Mouse (Mus musculus): Measurements from ENCODE around the gene Nrp1. TPM values are rescaled to one million over a fixed set of nuclear protein-coding genes. Genes with fewer than 3 reads are reported as not detected.

Gene Nrp1
- polyA plus RNA-seq, 1 experiment from 2014 or later = 90.4 TPM

DNA sequence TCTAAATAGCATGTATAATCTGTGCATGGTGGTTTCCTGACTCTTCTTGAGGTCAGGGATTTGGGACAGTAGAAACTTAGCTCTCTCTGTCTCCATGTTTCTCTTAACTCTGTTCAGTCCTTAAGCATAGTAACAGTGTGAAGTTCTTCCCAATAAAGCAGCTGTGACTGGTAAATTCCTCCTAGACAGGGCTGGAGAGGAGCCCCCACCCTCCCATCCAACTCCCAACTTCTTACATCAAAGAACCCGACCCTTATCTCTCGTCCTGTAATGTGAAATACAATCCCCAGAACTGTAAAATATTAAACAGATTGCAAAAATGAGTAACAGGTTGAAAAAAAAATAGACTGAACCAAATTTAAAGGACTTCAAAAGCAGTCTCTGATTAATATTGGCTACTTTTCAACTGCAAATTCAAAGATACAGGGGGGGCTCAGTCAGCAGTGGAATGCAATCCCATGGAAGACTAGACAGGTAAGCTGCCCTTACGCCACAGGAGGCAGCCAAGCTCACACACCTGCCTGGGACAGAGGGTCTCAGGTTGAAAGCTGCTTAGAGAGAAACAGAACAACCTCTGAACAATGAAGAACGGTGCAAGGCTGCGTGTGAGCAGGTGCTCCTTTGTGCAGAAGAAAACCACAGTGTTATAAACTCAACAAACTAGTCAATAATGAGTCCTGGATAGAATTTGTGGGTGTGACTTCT is 121.1 kb downstream of the Nrp1 start:
- H3K9ac ChIP-seq = no peak overlapping the region
- H3K27me3 ChIP-seq = no peaks in the 10 kb centered on the region
- peaks cover 32% of the 10 kb centered on the region for H3K36me3 ChIP-seq
- no peak overlapping the region for H3K4me2 ChIP-seq
- H3K27ac ChIP-seq = no peak overlapping the region
- H3K9me3 ChIP-seq = no peaks in the 10 kb centered on the region
- H3K4me3 ChIP-seq = no peak overlapping the region
- H3K4me1 ChIP-seq (replicated peaks) = no peaks in the 10 kb centered on the region
- 75% methylated on average over 5 of the region's 5 CpGs for WGBS
- ATAC-seq (ENCODE audit: low FRiP score) = no peak

DNA sequence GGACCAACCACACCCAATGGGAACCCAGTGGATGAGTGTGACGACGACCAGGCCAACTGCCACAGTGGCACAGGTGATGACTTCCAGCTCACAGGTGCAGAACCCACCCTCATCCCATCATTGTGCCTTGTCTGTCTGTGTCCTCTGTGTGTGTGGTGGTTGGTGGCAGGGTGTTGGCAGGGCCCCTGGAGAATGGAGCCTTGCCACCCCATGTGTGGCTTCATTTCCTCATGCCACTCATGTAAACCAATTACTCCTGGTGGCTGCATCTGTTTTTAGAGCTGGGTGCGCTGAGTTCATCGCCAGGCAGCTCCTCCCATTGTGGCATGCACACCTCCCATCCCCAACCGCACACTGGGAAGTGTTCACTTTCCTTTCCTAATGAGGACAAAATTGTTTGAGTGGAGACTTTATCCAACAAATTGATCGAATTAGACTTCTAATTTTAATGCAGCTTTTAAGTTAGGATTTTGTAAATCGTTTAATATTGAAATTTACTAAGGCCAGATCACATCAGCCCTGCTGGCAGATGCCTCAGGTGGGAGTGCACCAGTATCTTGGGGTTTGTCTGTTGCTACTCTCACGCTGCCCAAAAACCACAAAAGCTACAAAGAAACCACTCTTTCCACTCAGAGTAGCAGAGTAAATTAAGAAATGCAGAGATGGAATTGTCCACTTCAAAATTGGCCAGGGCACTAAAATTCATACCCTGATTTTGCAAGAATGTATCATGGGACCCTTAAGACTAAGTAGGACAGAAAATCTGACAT is 122.7 kb downstream of the Nrp1 start:
- H3K4me3 ChIP-seq = no peak overlapping the region
- ATAC-seq (ENCODE audit: low FRiP score) = no peak
- peaks cover 28% of the 10 kb centered on the region for H3K36me3 ChIP-seq
- no peak overlapping the region for H3K4me2 ChIP-seq
- no peaks in the 10 kb centered on the region for H3K27me3 ChIP-seq
- WGBS = 86% methylated on average over 8 of the region's 8 CpGs
- no peak overlapping the region for H3K9ac ChIP-seq
- no peaks in the 10 kb centered on the region for H3K4me1 ChIP-seq (replicated peaks)
- H3K27ac ChIP-seq = no peak overlapping the region
- H3K9me3 ChIP-seq = no peaks in the 10 kb centered on the region

DNA sequence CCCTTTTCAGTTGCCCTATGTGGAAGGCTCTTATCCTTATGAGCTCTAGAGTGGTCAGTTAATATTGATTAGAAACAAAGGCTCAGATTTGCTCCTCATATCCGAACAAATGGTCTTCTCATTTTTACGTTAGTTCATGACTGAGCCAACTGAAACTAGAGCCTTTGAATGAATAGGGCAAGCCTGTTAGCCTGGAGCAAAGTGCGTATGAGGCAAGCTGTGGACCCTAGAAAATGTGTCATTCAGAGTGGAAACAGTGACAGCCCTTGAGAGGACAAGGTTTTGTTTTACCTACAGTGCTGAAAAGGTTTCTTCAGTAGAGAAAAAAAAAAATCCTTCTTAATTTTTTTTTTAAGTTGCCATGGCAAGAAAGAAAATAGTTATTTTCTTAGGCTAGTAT is 124.9 kb downstream of the Nrp1 start:
- H3K4me2 ChIP-seq = no peak overlapping the region
- no peaks in the 10 kb centered on the region for H3K9me3 ChIP-seq
- no peaks in the 10 kb centered on the region for H3K27me3 ChIP-seq
- no peak overlapping the region for H3K27ac ChIP-seq
- no peak for ATAC-seq (ENCODE audit: low FRiP score)
- peaks cover 12% of the 10 kb centered on the region for H3K36me3 ChIP-seq
- no peak overlapping the region for H3K9ac ChIP-seq
- peaks cover 7% of the 10 kb centered on the region for H3K4me1 ChIP-seq (replicated peaks)
- H3K4me3 ChIP-seq = no peak overlapping the region
- WGBS = 79% methylated on average over 3 of the region's 3 CpGs

DNA sequence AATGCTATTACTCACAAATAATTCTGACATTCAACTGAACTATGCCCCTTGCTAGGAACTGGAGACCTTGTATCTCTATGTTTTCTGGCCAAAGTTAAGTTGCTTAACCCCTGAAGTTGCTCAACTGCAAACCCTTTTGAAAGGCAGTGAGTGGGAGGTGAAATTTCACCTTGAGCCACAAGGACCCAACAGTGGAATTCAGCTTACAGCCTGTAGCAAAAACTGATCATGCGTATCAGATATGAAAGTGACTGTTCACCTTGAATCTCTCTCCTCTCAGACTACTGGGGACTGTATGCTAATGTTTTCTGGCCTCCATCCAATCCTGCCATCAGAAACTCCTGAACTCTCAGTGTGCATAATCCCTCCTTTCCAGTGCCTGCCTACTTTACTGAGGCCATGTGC is 126.3 kb downstream of the Nrp1 start:
- 84% methylated on average over 1 of the region's 1 CpGs for WGBS

DNA sequence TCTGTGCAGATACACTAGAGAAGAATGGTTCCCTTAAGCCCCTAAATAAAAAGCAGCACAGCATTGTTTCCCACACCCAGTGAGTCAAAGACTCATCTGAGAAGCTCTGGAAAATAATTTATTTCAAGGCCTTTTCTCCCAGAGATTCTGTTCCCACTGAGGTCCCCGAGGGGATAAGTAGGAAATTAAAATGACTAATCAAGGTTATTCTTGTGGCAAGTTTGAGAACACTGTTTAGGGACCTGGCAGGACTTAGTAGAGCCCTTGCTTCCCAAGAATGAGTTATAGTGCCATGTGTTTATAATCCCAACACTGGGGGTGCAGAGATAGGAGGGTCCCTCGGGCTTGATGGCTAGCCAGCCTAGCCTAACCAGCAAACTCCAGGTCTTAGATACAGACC is 127.6 kb downstream of the Nrp1 start:
- H3K27ac ChIP-seq = no peak overlapping the region
- peaks cover 11% of the 10 kb centered on the region for H3K4me1 ChIP-seq (replicated peaks)
- no peak overlapping the region for H3K9ac ChIP-seq
- WGBS = 97% methylated on average over 2 of the region's 2 CpGs
- H3K27me3 ChIP-seq = no peaks in the 10 kb centered on the region
- ATAC-seq (ENCODE audit: low FRiP score) = no peak
- no peak overlapping the region for H3K4me3 ChIP-seq
- no peak overlapping the region for H3K4me2 ChIP-seq
- peaks cover 15% of the 10 kb centered on the region for H3K36me3 ChIP-seq
- no peaks in the 10 kb centered on the region for H3K9me3 ChIP-seq

More for the DNA sequence above, 126.3 kb downstream of the Nrp1 start:
- Histone ChIP-seq H3K27ac (no peak overlapping the region), H3K4me3 (no peak overlapping the region), H3K4me1 (replicated peaks) (peaks cover 11% of the 10 kb centered on the region), H3K4me2 (no peak overlapping the region), H3K9me3 (no peaks in the 10 kb centered on the region), H3K36me3 (peaks cover 19% of the 10 kb centered on the region), H3K9ac (no peak overlapping the region), H3K27me3 (no peaks in the 10 kb centered on the region)
- no peak for ATAC-seq (ENCODE audit: low FRiP score)

DNA sequence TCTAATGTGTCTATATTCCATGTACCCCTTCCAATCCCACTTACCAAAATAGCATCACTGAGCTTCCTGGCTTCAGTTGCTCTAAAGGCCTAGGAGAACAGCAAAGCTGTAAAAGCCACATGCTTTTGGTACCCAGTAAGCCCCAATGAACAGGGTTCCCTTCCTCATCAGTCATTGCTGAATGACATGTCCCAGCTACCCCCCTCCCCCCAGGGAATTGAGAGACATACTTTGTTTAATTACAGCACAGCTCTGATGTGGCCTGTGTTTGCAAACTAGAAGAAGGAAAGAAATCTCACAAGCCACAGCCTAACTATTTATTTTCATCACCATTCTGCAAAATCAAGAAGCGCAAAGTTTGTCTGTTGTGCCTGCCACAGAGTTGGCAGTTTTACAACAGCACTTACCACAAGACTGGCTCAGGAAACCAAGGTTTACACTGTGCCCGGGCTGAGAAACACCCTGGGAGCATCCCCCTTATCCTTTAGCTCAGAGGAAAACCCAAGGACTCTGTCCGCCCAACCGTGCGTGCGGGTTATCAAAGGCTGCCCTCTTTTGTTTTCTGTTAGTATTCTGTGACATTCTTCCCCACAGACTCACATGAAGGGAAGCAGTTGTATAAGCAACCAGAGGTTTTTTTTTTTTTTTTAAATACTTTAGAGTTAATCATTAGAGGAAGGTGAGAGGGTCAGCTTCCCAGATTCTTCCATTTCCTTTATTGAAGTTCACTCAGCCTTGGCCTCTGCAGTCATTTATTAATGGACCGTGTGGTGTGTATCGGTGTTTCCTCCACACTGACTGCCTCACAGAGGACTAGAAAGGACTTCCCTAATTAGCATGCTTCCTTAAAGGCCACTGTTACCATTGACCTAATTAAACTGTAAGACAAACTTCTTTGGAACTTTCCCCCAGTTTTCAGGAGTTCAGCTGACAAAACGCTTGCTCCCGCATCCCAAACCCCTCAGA is 129.8 kb downstream of the Nrp1 start:
- Histone ChIP-seq H3K9ac (peak overlapping the region; percentile 24; the same call in 1 of the 2 replicates), H3K9me3 (no peaks in the 10 kb centered on the region), H3K4me3 (no peak overlapping the region), H3K36me3 (peaks cover 10% of the 10 kb centered on the region), H3K27ac (no peak overlapping the region), H3K4me2 (no peak overlapping the region), H3K27me3 (no peaks in the 10 kb centered on the region), H3K4me1 (replicated peaks) (peaks cover 15% of the 10 kb centered on the region)
- ATAC-seq (ENCODE audit: low FRiP score) = no peak
- WGBS = 12% methylated on average over 10 of the region's 10 CpGs

DNA sequence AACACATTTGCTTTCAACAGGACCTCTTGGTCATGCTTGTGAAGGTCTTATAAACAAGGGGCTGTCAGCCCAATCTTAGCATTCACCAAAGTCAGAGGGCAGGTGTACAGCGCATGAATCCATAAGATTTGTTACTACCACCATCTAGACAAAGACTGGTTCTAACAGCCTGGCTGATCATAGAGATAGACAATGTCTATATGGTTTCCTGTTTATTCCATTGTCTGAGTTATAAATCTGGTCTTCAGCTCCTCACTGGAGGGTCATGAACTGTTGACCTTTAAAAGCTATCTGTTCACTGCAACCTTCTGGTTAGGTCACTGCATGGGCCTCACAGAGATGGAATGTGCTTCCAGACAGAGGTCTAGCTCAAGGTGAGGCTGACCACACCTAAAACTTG is 130.9 kb downstream of the Nrp1 start:
- no peak overlapping the region for H3K4me2 ChIP-seq
- no peak overlapping the region for H3K27ac ChIP-seq
- H3K9me3 ChIP-seq = no peaks in the 10 kb centered on the region
- no peak overlapping the region for H3K9ac ChIP-seq
- no peaks in the 10 kb centered on the region for H3K27me3 ChIP-seq
- peaks cover 15% of the 10 kb centered on the region for H3K4me1 ChIP-seq (replicated peaks)
- no peak for ATAC-seq (ENCODE audit: low FRiP score)
- H3K36me3 ChIP-seq = peaks cover 16% of the 10 kb centered on the region
- H3K4me3 ChIP-seq = no peak overlapping the region
- WGBS = 96% methylated on average over 1 of the region's 1 CpGs

DNA sequence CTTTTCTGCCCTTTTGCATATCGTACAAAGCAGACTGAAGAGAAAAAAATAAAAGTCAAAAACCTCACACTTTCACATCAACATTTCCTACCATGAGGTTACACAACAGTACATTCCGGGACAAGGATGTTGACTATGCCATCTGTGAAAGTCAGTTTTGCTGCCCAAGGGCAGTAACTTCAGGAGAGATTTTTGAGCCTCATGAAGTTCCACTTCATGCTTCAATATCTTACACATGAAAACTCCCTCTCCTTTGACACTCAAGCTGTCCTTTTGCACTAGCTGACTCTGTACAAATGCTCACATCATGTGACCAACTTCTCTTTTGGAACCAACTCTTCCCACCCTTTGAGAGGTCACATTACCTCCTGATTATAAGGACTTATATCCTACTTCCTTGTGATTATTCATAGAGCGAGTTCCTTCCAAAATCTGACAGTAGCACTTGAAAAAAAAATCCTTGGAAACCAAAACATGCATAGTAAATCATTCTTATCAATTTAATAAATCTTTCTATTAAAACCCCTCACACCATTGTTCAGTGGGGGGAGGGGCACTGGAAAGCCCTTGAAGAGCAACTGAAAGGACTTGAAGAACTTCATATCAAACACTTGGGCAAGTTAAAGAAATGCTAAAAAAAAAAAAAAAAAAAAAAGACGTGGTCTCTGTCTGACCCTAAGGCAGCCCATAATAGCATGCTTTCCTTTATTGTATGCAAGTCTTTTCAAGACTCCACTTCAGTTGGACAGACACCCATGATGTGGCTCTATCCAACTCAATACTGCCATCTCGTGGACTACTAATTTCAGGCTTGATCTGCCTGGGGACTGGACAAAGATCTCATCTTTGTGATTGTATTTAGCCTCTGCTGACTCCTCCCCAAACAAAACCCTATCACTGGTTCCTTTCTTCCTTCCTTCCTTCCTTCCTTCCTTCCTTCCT is 133.0 kb downstream of the Nrp1 start:
- H3K27ac ChIP-seq = no peak overlapping the region
- no peaks in the 10 kb centered on the region for H3K27me3 ChIP-seq
- no peak overlapping the region for H3K9ac ChIP-seq
- 51% methylated on average over 5 of the region's 5 CpGs for WGBS
- H3K9me3 ChIP-seq = no peaks in the 10 kb centered on the region
- peak; percentile 83; the same call in 1 of the 2 replicates for ATAC-seq (ENCODE audit: low FRiP score)
- no peak overlapping the region for H3K4me3 ChIP-seq
- H3K4me2 ChIP-seq = no peak overlapping the region
- H3K4me1 ChIP-seq (replicated peaks) = peaks cover 15% of the 10 kb centered on the region
- peaks cover 16% of the 10 kb centered on the region for H3K36me3 ChIP-seq

DNA sequence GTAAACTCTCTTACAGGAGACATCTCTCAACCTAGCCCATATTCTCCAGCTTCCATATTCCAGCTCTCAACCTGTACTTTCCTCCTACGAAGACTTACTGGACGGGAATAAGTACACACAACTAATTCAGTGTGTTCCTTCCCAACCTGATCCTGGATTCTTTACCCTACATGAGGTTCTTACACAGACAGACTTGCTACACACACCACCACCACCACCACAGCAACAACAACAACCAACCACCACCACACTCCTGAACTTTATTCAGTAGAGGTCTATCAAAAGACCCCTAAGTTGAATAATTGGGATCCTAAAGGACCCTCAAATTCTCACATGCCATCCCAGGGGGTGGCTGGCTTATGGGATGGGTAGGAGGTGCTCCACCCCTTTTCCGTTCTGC is 135.4 kb downstream of the Nrp1 start:
- H3K4me2 ChIP-seq = no peak overlapping the region
- no peaks in the 10 kb centered on the region for H3K9me3 ChIP-seq
- H3K36me3 ChIP-seq = peaks cover 25% of the 10 kb centered on the region
- ATAC-seq (ENCODE audit: low FRiP score) = no peak
- H3K4me3 ChIP-seq = no peak overlapping the region
- no peaks in the 10 kb centered on the region for H3K27me3 ChIP-seq
- no peak overlapping the region for H3K9ac ChIP-seq
- no peak overlapping the region for H3K27ac ChIP-seq
- peaks cover 4% of the 10 kb centered on the region; the same call in 1 of the 2 replicates for H3K4me1 ChIP-seq (replicated peaks)
- WGBS = 94% methylated on average over 3 of the region's 3 CpGs

DNA sequence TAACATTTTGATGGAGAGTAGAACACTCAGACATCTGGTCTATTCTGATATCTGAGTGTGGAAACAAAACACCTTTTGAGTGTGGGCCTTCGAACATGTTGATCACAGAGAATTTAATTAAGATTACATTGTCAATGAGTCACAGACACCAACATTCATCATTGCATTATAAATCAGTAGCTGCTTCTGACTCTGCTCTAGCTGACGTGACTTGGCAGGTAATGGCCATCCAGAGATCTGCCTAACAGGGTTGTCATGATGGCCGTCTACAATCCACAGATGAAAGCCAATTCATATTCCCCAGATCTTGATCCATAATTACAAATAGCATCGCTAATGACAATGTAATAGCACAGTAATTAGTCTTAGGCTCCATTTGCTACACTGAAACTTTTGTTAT is 140.4 kb downstream of the Nrp1 start:
- Histone ChIP-seq H3K9me3 (no peaks in the 10 kb centered on the region), H3K9ac (no peak overlapping the region), H3K27me3 (no peaks in the 10 kb centered on the region), H3K27ac (no peak overlapping the region), H3K4me1 (replicated peaks) (0 out of 2 replicates have a peak, but pooled peaks cover 4% of the 10 kb centered on the region), H3K4me3 (no peak overlapping the region), H3K4me2 (no peak overlapping the region), H3K36me3 (peaks cover 31% of the 10 kb centered on the region)
- 68% methylated on average over 4 of the region's 4 CpGs for WGBS
- no peak for ATAC-seq (ENCODE audit: low FRiP score)

DNA sequence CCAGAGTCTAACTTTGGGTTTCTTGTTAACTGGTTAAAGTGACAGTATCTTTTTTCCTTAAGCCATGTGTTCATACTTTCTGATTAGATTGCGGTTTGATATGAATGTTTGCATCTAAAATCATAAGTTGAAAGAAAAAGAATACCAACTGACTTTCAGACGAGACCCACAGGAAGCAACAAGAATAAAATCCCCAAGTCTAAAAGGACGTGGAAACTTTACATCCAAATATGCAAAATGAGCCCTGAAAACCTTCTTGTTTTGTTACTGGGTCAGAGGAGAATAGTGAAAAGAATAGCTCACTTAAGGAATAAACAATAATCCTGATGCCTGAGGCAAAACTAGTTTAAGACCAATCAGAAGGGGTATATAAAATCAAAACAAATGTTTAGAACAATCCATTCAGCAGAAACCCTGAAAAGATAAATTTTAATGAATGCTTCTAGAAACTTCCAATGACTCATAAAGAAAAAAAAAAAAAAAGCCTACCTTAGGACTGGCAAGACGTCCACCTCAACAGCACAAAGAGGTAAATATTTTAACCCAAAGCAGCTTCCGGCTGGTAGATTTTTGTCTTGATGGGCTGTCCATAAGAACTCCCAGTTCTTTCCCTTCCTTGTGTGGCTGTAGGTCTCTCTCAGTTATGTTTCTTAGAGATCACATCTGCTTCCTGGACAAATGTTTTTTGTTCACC is 145.9 kb downstream of the Nrp1 start:
- H3K9ac ChIP-seq = no peak overlapping the region

More for the DNA sequence above, 145.9 kb downstream of the Nrp1 start:
- Histone ChIP-seq H3K4me3 (no peak overlapping the region), H3K4me2 (no peak overlapping the region), H3K4me1 (replicated peaks) (0 out of 2 replicates have a peak, but pooled peaks cover 4% of the 10 kb centered on the region), H3K9me3 (no peaks in the 10 kb centered on the region), H3K27ac (no peak overlapping the region), H3K27me3 (no peaks in the 10 kb centered on the region), H3K36me3 (peaks cover 18% of the 10 kb centered on the region)
- ATAC-seq (ENCODE audit: low FRiP score) = no peak
- 81% methylated on average over 5 of the region's 5 CpGs for WGBS

Data from hindbrain, embryonic 13.5 days (tissue).